Mouse (Mus musculus): ENCODE measurements around the gene Kmt2e.

- no peak for TF ChIP-seq EP300 (IDR thresholded peaks at IDR 0.05; ENCODE audit: low read length)
- TF ChIP-seq MYC (IDR thresholded peaks at IDR 0.05; ENCODE audit: low read depth, low read length) = no peak
- TF ChIP-seq PAX5 (IDR thresholded peaks at IDR 0.05; ENCODE audit: low read length) = no peak
- TF ChIP-seq MEF2A (IDR thresholded peaks at IDR 0.05; ENCODE audit: borderline replicate concordance, low read depth, low read length) = no peak
- no peak for TF ChIP-seq TCF12 (IDR thresholded peaks at IDR 0.05; ENCODE audit: low read depth, low read length)
- no peak for TF ChIP-seq MAFK (IDR thresholded peaks at IDR 0.05; ENCODE audit: insufficient replicate concordance, low read length)
- TF ChIP-seq RCOR1 (conservative IDR thresholded peaks at IDR 0.05; ENCODE audit: low read depth, low read length) = no peak
- TF ChIP-seq CTCF (conservative IDR thresholded peaks at IDR 0.05 in 1 of 2, IDR thresholded peaks at IDR 0.05 in 1 of 2; ENCODE audit: low read depth in 2 of 2, low read length in 2 of 2) = no peak
- no peak for TF ChIP-seq MAX (IDR thresholded peaks at IDR 0.05; ENCODE audit: low read length)
- TF ChIP-seq POLR2A (IDR thresholded peaks at IDR 0.05; ENCODE audit: low read depth, low read length) = no peak; the same call in 1 of the 2 replicates
- no peak for TF ChIP-seq USF1 (IDR thresholded peaks at IDR 0.05; ENCODE audit: low read depth, low read length)
Observed at GRCm38 (mm10) chr5:23387313-23387666, 47.0 kb upstream of the Kmt2e start.

Data from CH12.LX (cell line).